Mouse (Mus musculus) heart, postnatal 4 days (tissue): Measurements from ENCODE around the gene Iffo1. TPM values are rescaled to one million over a fixed set of nuclear protein-coding genes. Genes with fewer than 3 reads are reported as not detected.

ENCODE experiments used
- DNase-seq: peaks from one replicate; pipeline ENCODE4 v3.0.0; 2021
- microRNA-seq, 2 experiments: library from miRNA; unstranded; fragments of <30 nt; microRNA quantifications; one replicate each; pipeline ENCODE4 v1.2.0; 2021 to 2022
- total RNA-seq, 2 experiments: library from RNA; stranded (reverse); gene quantifications; 2 replicates each; pipeline ENCODE4 v1.2.3; 2021

The Iffo1 gene
- total RNA-seq, 2 experiments from 2014 or later = 18.0 to 18.6 TPM

DNA sequence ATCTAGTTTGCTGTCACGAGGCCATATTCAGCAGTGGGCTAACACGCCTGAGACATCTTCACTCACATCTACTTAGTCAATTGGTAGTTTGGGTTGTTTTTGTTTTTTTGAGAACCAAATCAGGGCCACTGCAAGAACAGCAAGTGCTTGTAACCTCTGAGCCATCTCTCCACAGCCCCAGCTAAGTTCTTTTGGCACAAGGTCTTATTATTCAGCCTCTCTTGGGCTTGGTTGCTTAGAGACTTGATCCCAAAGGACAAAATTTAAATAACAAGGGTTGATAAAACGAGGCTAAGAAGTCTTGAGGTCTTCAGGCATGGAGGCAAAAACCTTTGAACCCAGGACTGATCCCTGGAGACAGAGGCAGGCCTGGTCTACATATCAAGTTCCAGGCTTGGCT lies 51.3 kb downstream of the Iffo1 start:
- no peak for DNase-seq

DNA sequence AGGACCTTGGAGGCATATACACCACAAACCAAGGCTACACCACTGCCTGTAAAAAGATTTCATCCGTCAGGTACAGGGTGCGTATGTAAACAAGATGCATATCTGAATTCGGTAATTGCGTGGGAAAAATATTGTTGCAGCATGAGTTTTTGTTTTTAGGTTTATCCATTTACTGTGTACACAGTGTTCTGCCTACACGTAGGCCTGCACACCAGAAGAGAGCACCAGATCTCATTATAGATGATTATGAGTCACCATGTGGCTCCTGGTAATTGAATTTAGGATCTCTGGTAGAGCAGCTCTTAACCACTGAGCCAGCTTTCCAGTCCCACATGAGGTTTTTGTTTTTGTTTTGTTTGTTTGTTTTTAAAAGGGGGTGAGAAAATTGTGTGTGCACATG lies 52.1 kb downstream of the Iffo1 start:
- no peak for DNase-seq

DNA sequence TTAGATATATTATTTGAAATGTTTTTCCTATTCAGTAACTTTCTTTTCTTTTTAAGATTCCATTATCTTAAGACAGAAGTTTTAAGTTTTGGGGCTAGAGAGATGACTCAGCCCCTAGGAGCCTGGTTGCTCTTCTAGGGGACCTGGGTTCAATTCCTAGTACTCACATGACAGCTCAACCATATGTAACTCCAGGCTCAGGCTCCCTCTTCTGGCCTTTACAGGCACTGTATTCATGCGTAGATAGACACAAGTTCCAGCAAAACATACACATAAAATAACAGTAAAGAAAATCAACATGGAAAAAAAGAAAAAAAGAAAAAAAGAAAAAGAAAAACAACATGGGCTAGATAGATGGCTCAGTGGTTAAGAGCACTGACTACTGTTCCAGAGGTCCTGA lies 65.4 kb downstream of the Iffo1 start:
- no peak for DNase-seq

Small RNA genes lying within 50 kb of the gene (microRNA-seq; reads per million reads assigned to microRNA genes)
- gene Mir3098 (1.8 to 2.8 reads per million in 2 experiments), gene Mir7045 (0.69 to 0.82 reads per million in 2 experiments)

Other genes starting within 250 kb of the Iffo1 start
- 1 to 10 TPM in 1 of 2 experiments, under 1 TPM in 1; 0.68 to 1.0 TPM for gene Lag3, start 233.5 kb upstream of the Iffo1 start, total RNA-seq
- gene Ptms, start 225.1 kb upstream of the Iffo1 start, total RNA-seq = 100 to 1,000 TPM; 549 to 587 TPM
- 100 to 1,000 TPM; 237 to 239 TPM for gene Mlf2, start 213.9 kb upstream of the Iffo1 start, total RNA-seq
- 100 to 1,000 TPM; 107 to 110 TPM for gene Cops7a, start 179.7 kb upstream of the Iffo1 start, total RNA-seq
- gene Pianp, start 148.5 kb upstream of the Iffo1 start, total RNA-seq = 1 to 10 TPM in 1 of 2 experiments, under 1 TPM in 1; 0.69 to 1.5 TPM
- gene Zfp384, start 136.1 kb upstream of the Iffo1 start, total RNA-seq = 10 to 100 TPM; 28.5 to 30.7 TPM
- gene Ing4, start 105.5 kb upstream of the Iffo1 start, total RNA-seq = 10 to 100 TPM; 40.8 to 43.6 TPM
- 1 to 10 TPM; 1.7 to 3.2 TPM for gene Acrbp, start 95.6 kb upstream of the Iffo1 start, total RNA-seq
- gene Lpar5, start 77.3 kb upstream of the Iffo1 start, total RNA-seq = not detected
- 100 to 1,000 TPM; 202 to 210 TPM for gene Chd4, start 49.3 kb upstream of the Iffo1 start, total RNA-seq
- gene Nop2, start 13.3 kb upstream of the Iffo1 start, total RNA-seq = 10 to 100 TPM; 24.4 to 25.3 TPM
- gene Gapdh, start 21.2 kb downstream of the Iffo1 start, total RNA-seq = 1,000 to 10,000 TPM; 3,371 to 3,611 TPM
- 100 to 1,000 TPM; 101 to 111 TPM for gene Ncapd2, start 46.5 kb downstream of the Iffo1 start, total RNA-seq
- 100 to 1,000 TPM; 248 to 271 TPM for gene Mrpl51, start 46.6 kb downstream of the Iffo1 start, total RNA-seq
- 1 to 10 TPM; 7.3 to 8.8 TPM for gene Vamp1, start 70.3 kb downstream of the Iffo1 start, total RNA-seq
- gene Tapbpl, start 86.6 kb downstream of the Iffo1 start, total RNA-seq = 1 to 10 TPM; 3.3 to 3.6 TPM
- gene Cd27, start 91.8 kb downstream of the Iffo1 start, total RNA-seq = under 1 TPM; 0.38 to 0.41 TPM
- gene Tuba3a, start 140.8 kb downstream of the Iffo1 start, total RNA-seq = not detected
- 10 to 100 TPM; 49.2 to 53.7 TPM for gene Ltbr, start 168.6 kb downstream of the Iffo1 start, total RNA-seq
- 1 to 10 TPM in 1 of 2 experiments, under 1 TPM in 1; 0.83 to 1.1 TPM for gene Scnn1a, start 175.4 kb downstream of the Iffo1 start, total RNA-seq
- 10 to 100 TPM; 63.3 to 65.2 TPM for gene Tnfrsf1a, start 204.1 kb downstream of the Iffo1 start, total RNA-seq
- not detected for gene Plekhg6, start 235.6 kb downstream of the Iffo1 start, total RNA-seq